Mouse (Mus musculus) C2C12 (cell line): ENCODE results near the gene Mtfr2. TPM values are rescaled to one million over a fixed set of nuclear protein-coding genes. Genes with fewer than 3 reads are reported as not detected.

Experiments used
- H3K27me3 ChIP-seq: one replicate; pipeline ENCODE4 v1.6.1; 2011; ENCODE audit not compliant: control insufficient read depth, insufficient read depth, insufficient read length
- H3K36me3 ChIP-seq: one replicate; pipeline ENCODE4 v1.6.1; 2011; ENCODE audit not compliant: control insufficient read depth, insufficient read depth
- H3K4me3 ChIP-seq: one replicate; pipeline ENCODE4 v1.5.1; 2011; ENCODE audit warnings: mild to moderate bottlenecking, control low read depth; ENCODE audit not compliant: poor library complexity, insufficient read depth, severe bottlenecking
- H3K79me2 ChIP-seq: one replicate; pipeline ENCODE4 v1.6.1; 2011; ENCODE audit not compliant: control insufficient read depth, insufficient read depth
- H3K79me3 ChIP-seq: one replicate; pipeline ENCODE4 v1.6.1; 2011; ENCODE audit warnings: low read depth, control low read depth
- H3ac ChIP-seq: one replicate; pipeline ENCODE3; 2011; ENCODE audit warnings: low read depth; ENCODE audit not compliant: control insufficient read depth, insufficient read length
- CEBPB ChIP-seq: IDR thresholded peaks from one replicate; pipeline ENCODE4 v1.6.1; 2011; ENCODE audit warnings: low read depth, mild to moderate bottlenecking, control low read depth, moderate library complexity
- CTCF ChIP-seq: IDR thresholded peaks from one replicate; pipeline ENCODE4 v1.5.1; 2011; ENCODE audit not compliant: control insufficient read depth, insufficient read depth, insufficient read length
- FOSL1 ChIP-seq: IDR thresholded peaks from one replicate; pipeline ENCODE4 v1.8.0; 2011; ENCODE audit warnings: mild to moderate bottlenecking, low read length; ENCODE audit not compliant: poor library complexity, insufficient read depth, severe bottlenecking
- MAX ChIP-seq: IDR thresholded peaks from one replicate; pipeline ENCODE4 v1.6.1; 2011; ENCODE audit warnings: mild to moderate bottlenecking, control low read depth
- MYOD1 ChIP-seq: IDR thresholded peaks from one replicate; pipeline ENCODE4 v1.6.1; 2011; ENCODE audit warnings: low read depth; ENCODE audit not compliant: control insufficient read depth, insufficient read length
- MYOG ChIP-seq: IDR thresholded peaks from one replicate; pipeline ENCODE4 v1.6.1; 2011; ENCODE audit not compliant: control insufficient read depth, insufficient read length; ENCODE audit errors: extremely low read depth
- USF1 ChIP-seq: IDR thresholded peaks from one replicate; pipeline ENCODE4 v1.6.1; 2011; ENCODE audit warnings: low read depth, mild to moderate bottlenecking, control low read depth, moderate library complexity
- polyA plus RNA-seq: library from polyadenylated mRNA; unstranded; fragments of >200 nt; fragmentation: generic; extraction: Trizol; gene quantifications from one replicate; pipeline ENCODE4 v1.2.1, GENCODE M21; 2012; ENCODE audit warnings: missing spikeins

Gene Mtfr2
- polyA plus RNA-seq, 1 experiment: 6.1 TPM

GRCm38 (mm10) chr10:20398641-20399390 is 51.2 kb downstream of the Mtfr2 start:
- H3K27me3 ChIP-seq: no peaks in the 10 kb centered on the region
- no peaks in the 10 kb centered on the region for H3K79me3 ChIP-seq
- no peaks in the 10 kb centered on the region for H3K79me2 ChIP-seq
- H3K36me3 ChIP-seq: no peaks in the 10 kb centered on the region
- H3K4me3 ChIP-seq: no peak overlapping the region
- TF ChIP-seq MYOG (no peak), MYOD1 (no peak), FOSL1 (no peak), MAX (no peak), CEBPB (no peak), CTCF (no peak), USF1 (no peak)
- no peak overlapping the region for H3ac ChIP-seq

DNA sequence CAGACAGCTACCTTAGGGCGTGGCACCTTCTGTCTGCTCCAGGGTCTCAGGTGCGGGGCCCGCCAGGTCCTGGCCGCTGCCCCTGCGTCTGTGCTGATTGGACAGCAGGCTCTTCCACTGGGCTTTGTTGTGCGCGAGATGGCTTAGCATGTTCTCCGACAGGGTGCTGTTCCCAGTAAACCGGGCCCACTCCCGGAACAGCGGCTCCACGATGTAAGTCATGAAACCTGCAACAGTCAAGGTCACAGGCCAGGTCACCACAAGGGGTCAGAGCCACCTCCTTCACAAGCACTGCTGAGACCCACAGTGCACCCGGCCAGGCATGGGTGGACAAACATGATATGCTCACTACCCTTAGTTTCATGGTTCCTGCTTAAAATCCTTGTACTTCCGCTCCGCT is 52.8 kb downstream of the Mtfr2 start:
- no peak overlapping the region for H3K4me3 ChIP-seq
- no peaks in the 10 kb centered on the region for H3K36me3 ChIP-seq
- no peaks in the 10 kb centered on the region for H3K79me3 ChIP-seq
- H3K27me3 ChIP-seq: no peaks in the 10 kb centered on the region
- TF ChIP-seq CTCF (no peak), FOSL1 (no peak), MYOG (no peak), MAX (no peak), CEBPB (no peak), USF1 (no peak), MYOD1 (no peak)
- no peak overlapping the region for H3ac ChIP-seq
- H3K79me2 ChIP-seq: no peaks in the 10 kb centered on the region

DNA sequence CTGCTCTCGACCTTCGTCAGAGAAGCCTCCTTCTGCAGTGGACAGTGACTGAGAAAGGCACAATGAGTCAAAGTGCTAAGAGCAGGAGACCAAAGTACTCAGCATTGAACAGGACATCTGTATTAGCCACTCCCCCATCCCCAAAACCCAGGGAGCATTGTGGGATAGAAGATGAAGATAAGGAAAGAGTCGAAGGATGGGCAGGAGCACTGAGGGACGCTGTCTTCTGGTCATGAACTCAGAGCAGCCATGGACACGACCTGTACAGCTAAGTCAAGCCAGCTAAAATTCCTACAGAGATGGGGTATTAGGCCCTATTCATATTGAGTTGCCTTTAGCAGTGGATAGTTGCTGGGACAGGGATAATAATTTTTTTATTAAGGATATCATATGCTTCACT is 55.4 kb downstream of the Mtfr2 start:
- Histone ChIP-seq H3K4me3 (no peak overlapping the region), H3K79me2 (no peaks in the 10 kb centered on the region), H3K79me3 (no peaks in the 10 kb centered on the region), H3ac (no peak overlapping the region), H3K36me3 (no peaks in the 10 kb centered on the region), H3K27me3 (no peaks in the 10 kb centered on the region)
- TF ChIP-seq CTCF (no peak), USF1 (no peak), MYOG (no peak), FOSL1 (no peak), CEBPB (no peak), MAX (no peak), MYOD1 (no peak)

DNA sequence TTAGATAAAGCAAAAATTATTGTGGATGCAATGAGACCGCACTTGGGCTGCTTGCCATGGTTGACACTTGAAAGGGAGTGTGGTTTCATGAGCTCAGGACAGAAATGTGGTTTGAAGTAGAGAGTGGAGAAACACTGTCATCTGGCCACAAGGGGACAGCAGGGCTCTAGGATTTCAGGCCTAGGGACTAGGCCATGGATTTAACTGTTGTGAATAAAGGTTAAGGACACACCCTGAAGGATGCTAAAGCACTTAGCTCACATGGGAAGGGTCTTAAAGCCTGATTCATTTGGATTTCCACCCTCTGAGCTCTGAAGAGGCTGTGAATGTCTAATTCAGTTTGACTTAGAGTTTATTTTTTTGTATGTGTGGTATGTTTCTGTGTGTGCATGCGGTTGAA is 57.9 kb downstream of the Mtfr2 start:
- no peak overlapping the region for H3ac ChIP-seq
- no peak overlapping the region for H3K4me3 ChIP-seq
- no peak for TF ChIP-seq MAX
- TF ChIP-seq CEBPB: no peak
- H3K36me3 ChIP-seq: no peaks in the 10 kb centered on the region
- no peaks in the 10 kb centered on the region for H3K79me3 ChIP-seq
- no peaks in the 10 kb centered on the region for H3K79me2 ChIP-seq
- H3K27me3 ChIP-seq: no peaks in the 10 kb centered on the region

- Histone ChIP-seq H3K36me3 (no peaks in the 10 kb centered on the region), H3K4me3 (no peak overlapping the region), H3ac (no peak overlapping the region), H3K27me3 (no peaks in the 10 kb centered on the region), H3K79me2 (no peaks in the 10 kb centered on the region), H3K79me3 (no peaks in the 10 kb centered on the region)
- TF ChIP-seq MYOG: no peak
- no peak for TF ChIP-seq MAX
- TF ChIP-seq CEBPB: no peak
Observed at GRCm38 (mm10) chr10:20408336-20408735, 60.8 kb downstream of the Mtfr2 start.

DNA sequence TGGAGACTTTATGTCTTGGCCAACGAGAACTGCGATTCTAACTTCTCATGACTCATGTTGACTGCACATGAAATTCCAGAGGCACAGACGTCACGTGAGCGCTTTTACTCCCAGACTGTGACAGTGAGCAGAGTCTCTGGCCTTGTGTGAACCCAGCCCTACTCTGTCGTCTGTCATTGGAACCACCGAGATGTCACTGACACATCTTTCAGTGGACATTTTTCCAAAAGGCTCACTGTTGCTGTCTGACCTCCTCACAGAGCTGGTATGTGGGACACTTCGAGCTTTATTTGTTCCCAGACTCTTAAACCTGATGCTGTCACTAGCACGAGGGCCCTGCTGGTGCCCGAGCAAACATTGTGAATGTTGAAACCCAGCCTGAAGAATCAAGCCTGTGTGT is 61.6 kb downstream of the Mtfr2 start:
- Histone ChIP-seq H3K4me3 (no peak overlapping the region), H3K79me2 (no peaks in the 10 kb centered on the region), H3ac (no peak overlapping the region), H3K36me3 (no peaks in the 10 kb centered on the region), H3K79me3 (no peaks in the 10 kb centered on the region), H3K27me3 (no peaks in the 10 kb centered on the region)
- TF ChIP-seq CEBPB (no peak), USF1 (peak; percentile 83)

Other genes starting within 250 kb of the Mtfr2 start
- gene Map7, start 199.3 kb upstream of the Mtfr2 start, polyA plus RNA-seq: 0.12 TPM
- 19.2 TPM for gene Bclaf1, start 35.3 kb upstream of the Mtfr2 start, polyA plus RNA-seq